Mouse (Mus musculus) forebrain, postnatal 0 days (tissue): Measurements from ENCODE around the gene Ryr2. TPM values are rescaled to one million over a fixed set of nuclear protein-coding genes. Genes with fewer than 3 reads are reported as not detected.

Source experiments
- ATAC-seq: fragments of 200-750 bp; cut with Nextera tagmentation; 2 replicates; pipeline ENCODE4 v1.8.0; 2017; ENCODE audit warnings: mild to moderate bottlenecking, moderate library complexity
- DNase-seq: peaks from one replicate; pipeline ENCODE4 v3.0.0-alpha.2; 2015
- H3K27ac ChIP-seq: fragments of 300-500 bp; sonication (generic); 2 replicates; pipeline ENCODE4 v1.5.1; 2014; ENCODE audit warnings: low read depth, mild to moderate bottlenecking, antibody characterized with exemption, low read length, moderate library complexity, mixed read lengths
- H3K27me3 ChIP-seq: fragments of 300-500 bp; sonication (generic); 2 replicates; pipeline ENCODE4 v1.6.1; 2014; ENCODE audit warnings: mild to moderate bottlenecking, low read length, mixed read lengths; ENCODE audit not compliant: insufficient read depth
- H3K36me3 ChIP-seq: fragments of 300-500 bp; sonication (generic); 2 replicates; pipeline ENCODE4 v1.6.1; 2014; ENCODE audit warnings: mild to moderate bottlenecking, moderate library complexity; ENCODE audit not compliant: insufficient read depth
- H3K4me1 ChIP-seq: fragments of 300-500 bp; sonication (generic); 2 replicates; pipeline ENCODE4 v1.6.1; 2014; ENCODE audit warnings: antibody characterized with exemption; ENCODE audit not compliant: insufficient read depth
- H3K4me2 ChIP-seq: fragments of 300-500 bp; sonication (generic); 2 replicates; pipeline ENCODE4 v1.6.1; 2014; ENCODE audit warnings: low read depth, mild to moderate bottlenecking, moderate library complexity
- H3K4me3 ChIP-seq: fragments of 300-500 bp; sonication (generic); 2 replicates; pipeline ENCODE4 v1.5.1; 2014; ENCODE audit warnings: low read depth, low read length, mixed read lengths
- H3K9ac ChIP-seq: fragments of 300-500 bp; sonication (generic); 2 replicates; pipeline ENCODE4 v1.6.1; 2014; ENCODE audit warnings: mild to moderate bottlenecking
- H3K9me3 ChIP-seq: fragments of 300-500 bp; sonication (generic); 2 replicates; pipeline ENCODE4 v1.6.1; 2016; ENCODE audit warnings: low read length
- CTCF ChIP-seq: sonication (generic); IDR thresholded peaks from 2 replicates; pipeline ENCODE4 v1.5.1; 2016; ENCODE audit warnings: antibody characterized with exemption, control low read depth, low read depth
- WGBS: fragments of 180-500 bp; shearing (Covaris S2); extraction: QIAGEN DNeasy Blood & Tissue Kit; methylation state at CpG from one replicate; pipeline ENCODE4 v1.1.7; 2014; 5-methylcytosine and 5-hydroxymethylcytosine counted together
- polyA plus RNA-seq: library from polyadenylated mRNA; unstranded; fragments of >200 nt; fragmentation: Nextera tagmentation; extraction: Ambion mirVana; gene quantifications from 2 replicates; pipeline ENCODE4 v1.2.1, GENCODE M21; 2015
- total RNA-seq: library from RNA; depleted of rRNA; stranded (reverse); fragments of >200 nt; gene quantifications from 2 replicates; pipeline ENCODE4 v1.2.3, GENCODE M21; 2014

Ryr2 gene
- total and polyA plus RNA-seq, 2 experiments from 2014 or later, result 2.1 to 22.8 TPM

- ATAC-seq (no peak), DNase-seq (no peak)
- no peak overlapping the region for H3K4me2 ChIP-seq
- TF ChIP-seq CTCF, result no peak
- no peak overlapping the region for H3K4me3 ChIP-seq
- H3K27me3 ChIP-seq, result no peaks in the 10 kb centered on the region
- 66% methylated on average over 6 of the region's 6 CpGs for WGBS
- H3K9me3 ChIP-seq, result no peaks in the 10 kb centered on the region
- no peak overlapping the region for H3K9ac ChIP-seq
- no peaks in the 10 kb centered on the region for H3K36me3 ChIP-seq
- no peaks in the 10 kb centered on the region for H3K4me1 ChIP-seq
- H3K27ac ChIP-seq, result no peak overlapping the region
Measured at GRCm38 (mm10) chr13:12008995-12009689, 97.6 kb downstream of the Ryr2 start.

- ATAC-seq (no peak), DNase-seq (no peak)
- H3K4me2 ChIP-seq, result no peak overlapping the region
- H3K36me3 ChIP-seq, result no peaks in the 10 kb centered on the region
- H3K27ac ChIP-seq, result no peak overlapping the region
- no peak overlapping the region for H3K9ac ChIP-seq
- H3K4me3 ChIP-seq, result no peak overlapping the region
- no peaks in the 10 kb centered on the region for H3K27me3 ChIP-seq
- no peaks in the 10 kb centered on the region for H3K4me1 ChIP-seq
- 63% methylated on average over 2 of the region's 2 CpGs for WGBS
- TF ChIP-seq CTCF, result no peak
- H3K9me3 ChIP-seq, result no peaks in the 10 kb centered on the region
Measured at GRCm38 (mm10) chr13:12007579-12007978, 99.2 kb downstream of the Ryr2 start.

- Histone ChIP-seq H3K4me2 (no peak overlapping the region), H3K9me3 (no peaks in the 10 kb centered on the region), H3K27me3 (no peaks in the 10 kb centered on the region), H3K9ac (no peak overlapping the region), H3K4me3 (no peak overlapping the region), H3K36me3 (no peaks in the 10 kb centered on the region), H3K4me1 (no peaks in the 10 kb centered on the region), H3K27ac (no peak overlapping the region)
- WGBS, result 47% methylated on average over 3 of the region's 3 CpGs
- DNase-seq (no peak), ATAC-seq (peak; percentile 29; the same call in 1 of the 2 replicates)
- TF ChIP-seq CTCF, result no peak
Measured at GRCm38 (mm10) chr13:12001891-12002294, 104.9 kb downstream of the Ryr2 start.

GRCm38 (mm10) chr13:11999851-12000250 lies 106.9 kb downstream of the Ryr2 start:
- Histone ChIP-seq H3K9ac (no peak overlapping the region), H3K27me3 (no peaks in the 10 kb centered on the region), H3K4me3 (no peak overlapping the region), H3K27ac (no peak overlapping the region), H3K9me3 (no peaks in the 10 kb centered on the region), H3K4me1 (no peaks in the 10 kb centered on the region), H3K4me2 (no peak overlapping the region), H3K36me3 (no peaks in the 10 kb centered on the region)
- TF ChIP-seq CTCF, result no peak
- DNase-seq, result no peak
- WGBS, result 76% methylated on average over 4 of the region's 4 CpGs
- no peak for ATAC-seq

GRCm38 (mm10) chr13:11997366-11997765 lies 109.4 kb downstream of the Ryr2 start:
- H3K9me3 ChIP-seq, result no peaks in the 10 kb centered on the region
- H3K27ac ChIP-seq, result no peak overlapping the region
- H3K4me1 ChIP-seq, result no peaks in the 10 kb centered on the region
- no peaks in the 10 kb centered on the region for H3K36me3 ChIP-seq
- no peak overlapping the region for H3K4me2 ChIP-seq
- WGBS, result 84% methylated on average over 2 of the region's 2 CpGs
- H3K27me3 ChIP-seq, result no peaks in the 10 kb centered on the region
- ATAC-seq, result no peak
- no peak for DNase-seq
- no peak for TF ChIP-seq CTCF
- H3K9ac ChIP-seq, result no peak overlapping the region
- H3K4me3 ChIP-seq, result no peak overlapping the region

- Histone ChIP-seq H3K4me2 (no peak overlapping the region), H3K4me1 (no peaks in the 10 kb centered on the region), H3K9ac (no peak overlapping the region), H3K27me3 (no peaks in the 10 kb centered on the region), H3K36me3 (no peaks in the 10 kb centered on the region), H3K27ac (no peak overlapping the region), H3K4me3 (no peak overlapping the region), H3K9me3 (no peaks in the 10 kb centered on the region)
- DNase-seq, result no peak
- 68% methylated on average over 4 of the region's 4 CpGs for WGBS
- no peak for ATAC-seq
- no peak for TF ChIP-seq CTCF
Measured at GRCm38 (mm10) chr13:11987556-11987955, 119.2 kb downstream of the Ryr2 start.

- H3K27me3 ChIP-seq, result no peaks in the 10 kb centered on the region
- no peaks in the 10 kb centered on the region for H3K4me1 ChIP-seq
- no peak for TF ChIP-seq CTCF
- H3K9me3 ChIP-seq, result no peaks in the 10 kb centered on the region
- H3K4me2 ChIP-seq, result no peak overlapping the region
- ATAC-seq, result no peak
- no peak overlapping the region for H3K9ac ChIP-seq
- no peaks in the 10 kb centered on the region for H3K36me3 ChIP-seq
- WGBS, result 95% methylated on average over 3 of the region's 3 CpGs
- DNase-seq, result no peak
- no peak overlapping the region for H3K27ac ChIP-seq
- no peak overlapping the region for H3K4me3 ChIP-seq
Measured at GRCm38 (mm10) chr13:11985056-11985455, 121.7 kb downstream of the Ryr2 start.

- H3K4me2 ChIP-seq, result no peak overlapping the region
- no peaks in the 10 kb centered on the region for H3K4me1 ChIP-seq
- no peaks in the 10 kb centered on the region for H3K27me3 ChIP-seq
- no peak for DNase-seq
- ATAC-seq, result no peak
- H3K4me3 ChIP-seq, result no peak overlapping the region
- TF ChIP-seq CTCF, result no peak
- H3K36me3 ChIP-seq, result no peaks in the 10 kb centered on the region
- H3K27ac ChIP-seq, result no peak overlapping the region
- no peak overlapping the region for H3K9ac ChIP-seq
- H3K9me3 ChIP-seq, result no peaks in the 10 kb centered on the region
Measured at GRCm38 (mm10) chr13:11978997-11979396, 127.7 kb downstream of the Ryr2 start.
